Mouse (Mus musculus) lung, adult 2 months (tissue): ENCODE results near the gene Immp2l.

Source experiments
- CTCF ChIP-seq: fragments of 200-500 bp; IDR thresholded peaks from 2 replicates; pipeline ENCODE4 v1.5.1; 2011; ENCODE audit warnings: mild to moderate bottlenecking, low read length, control low read depth; ENCODE audit not compliant: insufficient read depth
- POLR2A ChIP-seq: fragments of 200-500 bp; IDR thresholded peaks from 2 replicates; pipeline ENCODE4 v1.6.1; 2011; ENCODE audit warnings: low read depth, mild to moderate bottlenecking, control low read depth, low read length, borderline replicate concordance; ENCODE audit errors: extremely low read depth

DNA sequence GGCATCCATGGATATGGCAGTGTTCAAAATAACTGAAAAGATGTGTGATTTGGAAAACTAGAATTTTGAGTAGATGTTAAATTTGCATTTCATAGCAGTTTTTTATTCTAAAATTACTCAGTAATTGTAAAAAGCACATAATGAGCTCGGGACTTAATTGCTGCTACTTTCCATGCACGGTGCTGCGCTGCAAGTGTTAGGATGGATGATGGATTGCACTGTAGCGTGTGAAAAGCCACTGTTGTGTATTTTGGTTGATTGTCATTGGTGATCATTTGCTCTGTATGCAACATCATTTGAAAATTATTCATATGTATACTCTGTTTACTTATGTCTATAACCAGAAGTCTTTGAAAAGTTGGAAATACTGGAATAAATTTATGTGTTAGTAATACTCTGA, 394.1 kb downstream of the Immp2l start:
- TF ChIP-seq CTCF (no peak), POLR2A (no peak)
